29 mouse cellular contexts compared by ENCODE assay signal in the genomic region with DNA sequence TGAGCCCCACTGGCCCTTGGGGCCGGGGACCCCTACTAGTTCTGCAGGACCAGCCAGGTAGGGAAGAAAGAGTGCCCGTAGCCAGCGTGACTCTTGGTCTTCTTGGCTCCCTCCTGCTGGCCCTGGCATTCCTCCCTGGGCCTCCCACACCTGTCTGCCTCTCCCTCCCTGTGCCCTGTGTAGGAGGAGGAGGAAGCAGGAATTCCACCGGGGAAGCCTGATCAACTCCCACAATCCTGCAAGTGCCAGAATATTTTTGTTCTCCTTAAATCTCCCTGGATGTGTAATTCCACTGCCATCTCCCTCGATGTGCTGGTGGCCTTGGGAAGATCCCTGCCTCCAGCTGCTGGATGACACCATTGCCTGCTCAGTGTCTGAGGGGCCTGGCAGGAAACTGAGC. TPM values are rescaled to one million over a fixed set of nuclear protein-coding genes. Genes with fewer than 3 reads are reported as not detected.
"Had no signal": no experiment of that assay in that cellular context is flagged by ENCODE, and none has a peak within 500 bp of the region (broad histone marks: within the 10 kb centered on the region; RNA-seq: fewer than 3 reads in every experiment).

No protein-coding gene starts in this region.

- H3K36me3 ChIP-seq: heart, embryonic 10.5 days; heart, embryonic 12.5 days; hindbrain, embryonic 10.5 days; hindbrain, embryonic 12.5 days; intestine, embryonic 15.5 days; kidney, embryonic 15.5 days; limb, embryonic 10.5 days; limb, embryonic 12.5 days; liver, embryonic 13.5 days had no signal

- DNase-seq: gastrocnemius, adult 2 months; gastrocnemius, postnatal 10 days; gastrocnemius, postnatal 25 days; heart, adult 18-20 months; heart, postnatal 10 days; heart, postnatal 4 days; kidney, adult 2 months; kidney, adult 9 months; kidney, postnatal 10 days; kidney, postnatal 36 days; liver; liver, embryonic 13.5 days had no signal

- ATAC-seq: hindbrain, embryonic 16.5 days; inflammation-experienced regulatory T-cells, adult 6 months; intestine, embryonic 15.5 days; intestine, postnatal 0 days had no signal

- H3K9me3 ChIP-seq: heart, embryonic 10.5 days; heart, embryonic 12.5 days; hindbrain, embryonic 10.5 days; hindbrain, embryonic 12.5 days; intestine, embryonic 15.5 days; kidney, embryonic 15.5 days; limb, embryonic 10.5 days; limb, embryonic 12.5 days; liver, embryonic 13.5 days had no signal

- H3K27ac ChIP-seq: gastrocnemius, adult 2 months; heart, embryonic 10.5 days; hindbrain, embryonic 14.5 days; intestine, embryonic 15.5 days; kidney, embryonic 15.5 days; layer of hippocampus, adult 2 months; left cerebral cortex, adult 2 months; limb, embryonic 12.5 days; liver, embryonic 13.5 days had no signal

- H3K4me1 ChIP-seq: heart, embryonic 12.5 days; liver, embryonic 13.5 days had no signal

- H3K4me3 ChIP-seq: gastrocnemius, adult 2 months; heart, embryonic 10.5 days; heart, embryonic 12.5 days; hindbrain, embryonic 10.5 days; hindbrain, embryonic 12.5 days; intestine, embryonic 15.5 days; kidney, embryonic 15.5 days; layer of hippocampus, adult 2 months; left cerebral cortex, adult 2 months; limb, embryonic 10.5 days; limb, embryonic 12.5 days; liver, embryonic 13.5 days had no signal

- H3K4me2 ChIP-seq: heart, embryonic 12.5 days; hindbrain, embryonic 12.5 days; hindbrain, embryonic 14.5 days; intestine, embryonic 15.5 days; kidney, embryonic 15.5 days; limb, embryonic 12.5 days; liver, embryonic 11.5 days; liver, embryonic 13.5 days had no signal

- H3K9ac ChIP-seq: heart, embryonic 12.5 days; hindbrain, embryonic 12.5 days; hindbrain, embryonic 14.5 days; intestine, embryonic 15.5 days; kidney, embryonic 15.5 days; limb, embryonic 12.5 days; liver, embryonic 13.5 days had no signal

- H3K27me3 ChIP-seq: intestine, embryonic 15.5 days had no signal

RNA-seq across cellular contexts. Expression of gene Vstm2l, which starts 10.1 kb away (rescaled TPM):
- polyA plus RNA-seq: heart, embryonic 12.5 days; heart, embryonic 14.5 days; heart, embryonic 16.5 days; inflammation-experienced regulatory T-cells, adult 6 months; limb, embryonic 10.5 days; liver, embryonic 13.5 days had no signal
